Mouse (Mus musculus) CD4-positive, CD25-positive, alpha-beta regulatory T cell (primary cell): ENCODE results near the gene Ptp4a2. TPM values are rescaled to one million over a fixed set of nuclear protein-coding genes. Genes with fewer than 3 reads are reported as not detected.

Source experiments
- polyA plus RNA-seq: library from polyadenylated mRNA; unstranded; fragments of 100-300 nt; shearing (Covaris generic); gene quantifications from one replicate; pipeline ENCODE4 v1.2.1, GENCODE M21; 2017

The Ptp4a2 gene
- polyA plus RNA-seq: 443 TPM

DNA sequence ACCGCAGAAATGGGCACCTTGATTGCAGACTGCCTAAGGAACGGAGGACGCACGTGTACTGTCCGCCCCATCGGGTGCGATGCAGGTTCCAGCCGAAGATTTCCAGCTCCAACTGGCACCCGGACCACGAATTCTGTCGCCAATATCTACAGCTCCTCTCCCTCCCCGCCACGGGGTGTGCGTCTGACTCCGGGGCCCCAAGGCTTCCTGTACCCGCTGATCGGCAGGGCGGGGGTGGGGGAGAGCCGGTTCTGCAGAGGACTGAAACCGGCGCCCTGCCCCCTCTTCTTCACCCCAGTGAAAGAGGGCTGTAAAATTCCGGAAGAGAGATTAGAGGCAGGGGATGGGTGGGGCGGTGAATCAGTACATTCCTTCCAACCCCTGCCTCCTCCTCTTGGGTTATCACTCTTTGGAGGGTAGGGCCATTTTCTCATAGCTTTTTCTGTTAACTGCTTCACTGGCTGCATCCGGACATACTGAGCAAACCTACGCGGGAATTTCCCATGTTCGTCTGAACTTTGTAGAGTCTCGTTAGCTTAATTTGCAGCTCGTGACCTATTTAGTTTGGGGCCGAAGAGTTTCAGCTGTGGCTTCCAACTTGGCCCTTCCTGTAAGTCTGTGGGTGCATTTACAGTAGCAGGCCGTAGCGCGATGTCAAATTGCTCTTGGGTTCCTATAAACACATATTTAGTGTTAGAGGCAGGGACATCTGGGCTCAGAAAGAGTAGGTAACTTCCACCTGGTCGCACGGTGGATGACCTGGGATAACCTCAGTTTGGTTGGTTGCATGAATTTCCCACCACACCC is at the start of gene Ptp4a2:
Ptp4a2 (plus strand) TSS at position 422 of the 807 bp plus-strand sequence.

Other genes with a start within 250 kb of the Ptp4a2 start
- 1,521 TPM for gene Lck, start 237.6 kb upstream of the Ptp4a2 start, polyA plus RNA-seq
- gene Fam167b, start 232.7 kb upstream of the Ptp4a2 start, polyA plus RNA-seq: 0.36 TPM
- 163 TPM for gene Eif3i, start 210.6 kb upstream of the Ptp4a2 start, polyA plus RNA-seq
- 227 TPM for gene Tmem234, start 210.6 kb upstream of the Ptp4a2 start, polyA plus RNA-seq
- 7.7 TPM for gene Dcdc2b, start 197.0 kb upstream of the Ptp4a2 start, polyA plus RNA-seq
- 41.4 TPM for gene Iqcc, start 192.1 kb upstream of the Ptp4a2 start, polyA plus RNA-seq
- gene Ccdc28b, start 187.3 kb upstream of the Ptp4a2 start, polyA plus RNA-seq: 22.7 TPM
- 66.2 TPM for gene Txlna, start 170.2 kb upstream of the Ptp4a2 start, polyA plus RNA-seq
- 19.5 TPM for gene Kpna6, start 138.5 kb upstream of the Ptp4a2 start, polyA plus RNA-seq
- gene Tmem39b, start 114.4 kb upstream of the Ptp4a2 start, polyA plus RNA-seq: 19.5 TPM
- 181 TPM for gene Khdrbs1, start 68.9 kb upstream of the Ptp4a2 start, polyA plus RNA-seq
- gene Spocd1, start 118.0 kb downstream of the Ptp4a2 start, polyA plus RNA-seq: not detected
- gene Adgrb2, start 173.7 kb downstream of the Ptp4a2 start, polyA plus RNA-seq: 0.18 TPM
- gene Col16a1, start 236.6 kb downstream of the Ptp4a2 start, polyA plus RNA-seq: 0.31 TPM